Mouse (Mus musculus): ENCODE measurements around the gene Tbc1d7.

DNA sequence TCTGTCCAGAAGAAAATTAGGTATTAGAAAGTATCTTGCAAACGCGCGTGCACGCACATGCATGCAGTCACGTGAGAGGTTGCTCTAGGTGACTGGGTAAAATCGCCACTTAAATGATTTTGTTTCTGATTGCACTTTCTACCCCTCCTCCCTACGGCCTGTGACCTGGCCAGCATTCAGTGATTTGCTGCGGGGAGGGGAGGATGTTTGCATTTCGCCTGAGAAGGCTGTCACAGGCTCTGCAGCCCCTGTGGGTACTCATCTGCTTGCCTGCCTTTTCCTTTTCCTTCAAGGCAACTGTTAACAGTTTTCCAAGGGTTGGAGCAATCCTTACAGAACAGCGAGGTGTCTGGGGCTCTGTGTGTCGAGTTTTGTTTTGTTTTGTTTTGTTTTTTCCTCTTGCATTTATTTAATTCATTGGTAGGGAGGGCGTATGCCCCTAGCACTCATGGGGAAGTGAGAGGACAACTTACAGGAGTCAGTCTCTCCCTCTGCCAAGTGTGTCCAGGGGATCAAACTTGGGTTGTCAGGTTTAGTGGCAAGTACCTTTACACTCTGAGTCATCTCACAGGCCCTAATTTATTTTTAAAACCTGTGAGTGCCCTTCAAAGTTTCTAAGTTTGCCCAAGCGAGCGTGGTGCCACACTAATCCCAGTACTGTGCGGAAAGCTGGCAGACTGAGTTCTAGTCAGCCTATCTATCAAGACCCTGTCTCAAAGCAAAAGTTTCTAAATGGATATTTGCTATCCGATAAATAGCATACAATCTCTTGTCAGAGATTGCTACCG lies 47.2 kb downstream of the Tbc1d7 start:
- TF ChIP-seq MYOD1 (IDR thresholded peaks at IDR 0.05; ENCODE audit: control insufficient read depth in 1 of 3, insufficient read length in 2 of 3, low read depth in 2 of 3) (no peak), POLR2A (IDR thresholded peaks at IDR 0.05; ENCODE audit: insufficient read length, low read depth) (no peak), POLR2AphosphoS2 (IDR thresholded peaks at IDR 0.05; ENCODE audit: insufficient read length, low read depth) (no peak), USF1 (IDR thresholded peaks at IDR 0.05; ENCODE audit: low read depth) (no peak), MAX (IDR thresholded peaks at IDR 0.05; ENCODE audit: low read depth) (no peak), TCF12 (IDR thresholded peaks at IDR 0.05; ENCODE audit: insufficient read depth, poor library complexity, severe bottlenecking) (no peak), MYOG (IDR thresholded peaks at IDR 0.05; ENCODE audit: control insufficient read depth in 1 of 3, insufficient read depth in 1 of 3, insufficient read length in 2 of 3, low read depth in 2 of 3) (no peak), REST (IDR thresholded peaks at IDR 0.05; ENCODE audit: insufficient read depth, insufficient read length) (no peak), CEBPB (IDR thresholded peaks at IDR 0.05; ENCODE audit: insufficient read depth, poor library complexity, severe bottlenecking) (no peak), E2F4 (IDR thresholded peaks at IDR 0.05; ENCODE audit: insufficient read depth) (no peak), TCF3 (IDR thresholded peaks at IDR 0.05; ENCODE audit: insufficient read length, low read depth) (no peak), SRF (IDR thresholded peaks at IDR 0.05; ENCODE audit: control insufficient read depth, insufficient read length, low read depth) (no peak)
